Mouse (Mus musculus) G1E (cell line): ENCODE results near the gene Ank3.

ENCODE experiments used
- CTCF ChIP-seq: IDR thresholded peaks from 2 replicates; pipeline ENCODE4 v1.5.1; 2012; ENCODE audit warnings: low read depth, low read length, inconsistent platforms, mixed read lengths
- GATA1 ChIP-seq: IDR thresholded peaks from 2 replicates; pipeline ENCODE4 v1.6.1; 2012; ENCODE audit warnings: borderline replicate concordance, low read length, inconsistent platforms, mixed read lengths
- POLR2AphosphoS5 ChIP-seq: IDR thresholded peaks from 2 replicates; pipeline ENCODE4 v1.6.1; 2012; ENCODE audit warnings: low read depth, low read length, inconsistent platforms; ENCODE audit not compliant: insufficient replicate concordance

- TF ChIP-seq CTCF (no peak), POLR2AphosphoS5 (no peak), GATA1 (no peak)
These were observed 569.4 kb downstream of the Ank3 start for GRCm38 (mm10) chr10:69967994-69968393.
